Mouse (Mus musculus): Measurements from ENCODE around the gene Pard3. TPM values are rescaled to one million over a fixed set of nuclear protein-coding genes. Genes with fewer than 3 reads are reported as not detected.
A peak's percentile ranks its signal among the peaks of the same experiment; 100 is the strongest.

Gene Pard3
- 17.3 and 19.1 TPM in 2 replicates for polyA plus RNA-seq (2015; fragmentation: Nextera tagmentation; extraction: Ambion mirVana)

GRCm38 (mm10) chr8:127063551-127064360, at the start of gene Pard3:
Pard3 (plus strand) TSS chr8:127063893.
- under 1% methylated on average over 93 of the region's 98 CpGs for WGBS
- ATAC-seq = peak; percentile 97
- peaks cover 19% of the 10 kb centered on the region for H3K4me1 ChIP-seq (ENCODE audit: control insufficient read depth, insufficient read depth, low read length)

GRCm38 (mm10) chr8:127021830-127022229, 41.9 kb upstream of the Pard3 start:
- 67% methylated on average over 1 of the region's 1 CpGs for WGBS
- ATAC-seq = peak; percentile 74

More at GRCm38 (mm10) chr8:127063551-127064360, at the start of gene Pard3:
- no peaks in the 10 kb centered on the region for H3K36me3 ChIP-seq (ENCODE audit: control insufficient read depth, insufficient read depth, low read length)
- H3K9ac ChIP-seq (ENCODE audit: low read depth, low read length) = peak within 1 kb of the TSS; percentile 95
- no peaks in the 10 kb centered on the region for H3K27me3 ChIP-seq (replicated peaks; ENCODE audit: control insufficient read depth, insufficient read depth, low read length)
- H3K27ac ChIP-seq (ENCODE audit: low read length) = peak within 1 kb of the TSS; percentile 98
- peak within 1 kb of the TSS; percentile 71 for H3K4me2 ChIP-seq (ENCODE audit: low read depth, low read length)
- no peaks in the 10 kb centered on the region for H3K9me3 ChIP-seq (ENCODE audit: control insufficient read depth, low read length)
- H3K4me3 ChIP-seq (ENCODE audit: low read length) = peak within 1 kb of the TSS; percentile 85

GRCm38 (mm10) chr8:127025256-127025717, 38.4 kb upstream of the Pard3 start:
- Histone ChIP-seq H3K27ac (ENCODE audit: low read length) (no peak overlapping the region), H3K4me2 (ENCODE audit: low read depth, low read length) (peak overlapping the region; percentile 30; the same call in 1 of the 2 replicates)
- ATAC-seq = no peak

More at GRCm38 (mm10) chr8:127021830-127022229, 41.9 kb upstream of the Pard3 start:
- H3K27ac ChIP-seq (ENCODE audit: low read length) = no peak overlapping the region
- H3K4me3 ChIP-seq (ENCODE audit: low read length) = no peak overlapping the region
- H3K36me3 ChIP-seq (ENCODE audit: control insufficient read depth, insufficient read depth, low read length) = no peaks in the 10 kb centered on the region
- no peaks in the 10 kb centered on the region for H3K9me3 ChIP-seq (ENCODE audit: control insufficient read depth, low read length)
- no peak overlapping the region for H3K4me2 ChIP-seq (ENCODE audit: low read depth, low read length)
- no peak overlapping the region for H3K9ac ChIP-seq (ENCODE audit: low read depth, low read length)
- H3K27me3 ChIP-seq (replicated peaks; ENCODE audit: control insufficient read depth, insufficient read depth, low read length) = no peaks in the 10 kb centered on the region
- H3K4me1 ChIP-seq (ENCODE audit: control insufficient read depth, insufficient read depth, low read length) = peaks cover 4% of the 10 kb centered on the region; the same call in 1 of the 2 replicates

GRCm38 (mm10) chr8:127025775-127026174, 37.9 kb upstream of the Pard3 start:
- peaks cover 4% of the 10 kb centered on the region; the same call in 1 of the 2 replicates for H3K4me1 ChIP-seq (ENCODE audit: control insufficient read depth, insufficient read depth, low read length)
- H3K27me3 ChIP-seq (replicated peaks; ENCODE audit: control insufficient read depth, insufficient read depth, low read length) = no peaks in the 10 kb centered on the region
- no peaks in the 10 kb centered on the region for H3K9me3 ChIP-seq (ENCODE audit: control insufficient read depth, low read length)
- H3K27ac ChIP-seq (ENCODE audit: low read length) = no peak overlapping the region
- no peak overlapping the region for H3K4me3 ChIP-seq (ENCODE audit: low read length)
- WGBS = 45% methylated on average over 11 of the region's 11 CpGs
- H3K36me3 ChIP-seq (ENCODE audit: control insufficient read depth, insufficient read depth, low read length) = no peaks in the 10 kb centered on the region
- no peak overlapping the region for H3K9ac ChIP-seq (ENCODE audit: low read depth, low read length)
- H3K4me2 ChIP-seq (ENCODE audit: low read depth, low read length) = peak overlapping the region; percentile 30; the same call in 1 of the 2 replicates
- peak; percentile 67; the same call in 1 of the 2 replicates for ATAC-seq

More at GRCm38 (mm10) chr8:127025256-127025717, 38.4 kb upstream of the Pard3 start:
- H3K4me3 ChIP-seq (ENCODE audit: low read length) = no peak overlapping the region
- no peaks in the 10 kb centered on the region for H3K36me3 ChIP-seq (ENCODE audit: control insufficient read depth, insufficient read depth, low read length)
- H3K27me3 ChIP-seq (replicated peaks; ENCODE audit: control insufficient read depth, insufficient read depth, low read length) = no peaks in the 10 kb centered on the region
- no peak overlapping the region for H3K9ac ChIP-seq (ENCODE audit: low read depth, low read length)
- WGBS = 44% methylated on average over 11 of the region's 11 CpGs
- H3K4me1 ChIP-seq (ENCODE audit: control insufficient read depth, insufficient read depth, low read length) = peaks cover 4% of the 10 kb centered on the region; the same call in 1 of the 2 replicates
- H3K9me3 ChIP-seq (ENCODE audit: control insufficient read depth, low read length) = no peaks in the 10 kb centered on the region

GRCm38 (mm10) chr8:127031476-127031875, 32.2 kb upstream of the Pard3 start:
- H3K27ac ChIP-seq (ENCODE audit: low read length) = no peak overlapping the region
- H3K4me2 ChIP-seq (ENCODE audit: low read depth, low read length) = no peak overlapping the region
- no peak for ATAC-seq
- no peaks in the 10 kb centered on the region for H3K9me3 ChIP-seq (ENCODE audit: control insufficient read depth, low read length)
- 80% methylated on average over 5 of the region's 5 CpGs for WGBS
- no peak overlapping the region for H3K9ac ChIP-seq (ENCODE audit: low read depth, low read length)
- H3K27me3 ChIP-seq (replicated peaks; ENCODE audit: control insufficient read depth, insufficient read depth, low read length) = no peaks in the 10 kb centered on the region
- no peak overlapping the region for H3K4me3 ChIP-seq (ENCODE audit: low read length)
- no peaks in the 10 kb centered on the region for H3K4me1 ChIP-seq (ENCODE audit: control insufficient read depth, insufficient read depth, low read length)
- H3K36me3 ChIP-seq (ENCODE audit: control insufficient read depth, insufficient read depth, low read length) = no peaks in the 10 kb centered on the region

GRCm38 (mm10) chr8:127038928-127039327, 24.8 kb upstream of the Pard3 start:
- Histone ChIP-seq H3K9me3 (ENCODE audit: control insufficient read depth, low read length) (0 out of 2 replicates have a peak, but pooled peaks cover 3% of the 10 kb centered on the region), H3K4me1 (ENCODE audit: control insufficient read depth, insufficient read depth, low read length) (no peaks in the 10 kb centered on the region), H3K27me3 (replicated peaks; ENCODE audit: control insufficient read depth, insufficient read depth, low read length) (no peaks in the 10 kb centered on the region), H3K9ac (ENCODE audit: low read depth, low read length) (no peak overlapping the region), H3K4me2 (ENCODE audit: low read depth, low read length) (no peak overlapping the region), H3K4me3 (ENCODE audit: low read length) (no peak overlapping the region), H3K36me3 (ENCODE audit: control insufficient read depth, insufficient read depth, low read length) (no peaks in the 10 kb centered on the region), H3K27ac (ENCODE audit: low read length) (no peak overlapping the region)
- no peak for ATAC-seq
- 65% methylated on average over 4 of the region's 4 CpGs for WGBS

- Histone ChIP-seq H3K9me3 (ENCODE audit: control insufficient read depth, low read length) (no peaks in the 10 kb centered on the region), H3K9ac (ENCODE audit: low read depth, low read length) (no peak overlapping the region), H3K4me2 (ENCODE audit: low read depth, low read length) (no peak overlapping the region), H3K4me1 (ENCODE audit: control insufficient read depth, insufficient read depth, low read length) (no peaks in the 10 kb centered on the region), H3K27me3 (replicated peaks; ENCODE audit: control insufficient read depth, insufficient read depth, low read length) (no peaks in the 10 kb centered on the region), H3K27ac (ENCODE audit: low read length) (no peak overlapping the region), H3K4me3 (ENCODE audit: low read length) (no peak overlapping the region), H3K36me3 (ENCODE audit: control insufficient read depth, insufficient read depth, low read length) (no peaks in the 10 kb centered on the region)
- WGBS = 66% methylated on average over 5 of the region's 5 CpGs
- ATAC-seq = no peak
These were observed 13.7 kb upstream of the Pard3 start for GRCm38 (mm10) chr8:127049996-127050395.

GRCm38 (mm10) chr8:127052132-127052531, 11.6 kb upstream of the Pard3 start:
- WGBS = 73% methylated on average over 10 of the region's 10 CpGs
- H3K27me3 ChIP-seq (replicated peaks; ENCODE audit: control insufficient read depth, insufficient read depth, low read length) = no peaks in the 10 kb centered on the region
- no peaks in the 10 kb centered on the region for H3K36me3 ChIP-seq (ENCODE audit: control insufficient read depth, insufficient read depth, low read length)
- H3K4me1 ChIP-seq (ENCODE audit: control insufficient read depth, insufficient read depth, low read length) = no peaks in the 10 kb centered on the region
- H3K9ac ChIP-seq (ENCODE audit: low read depth, low read length) = no peak overlapping the region
- H3K9me3 ChIP-seq (ENCODE audit: control insufficient read depth, low read length) = no peaks in the 10 kb centered on the region
- H3K4me3 ChIP-seq (ENCODE audit: low read length) = no peak overlapping the region
- H3K27ac ChIP-seq (ENCODE audit: low read length) = no peak overlapping the region
- H3K4me2 ChIP-seq (ENCODE audit: low read depth, low read length) = no peak overlapping the region
- ATAC-seq = no peak

- WGBS = 43% methylated on average over 4 of the region's 4 CpGs
These were observed 8.6 kb upstream of the Pard3 start for GRCm38 (mm10) chr8:127055081-127055480.

More at GRCm38 (mm10) chr8:127055081-127055480, 8.6 kb upstream of the Pard3 start:
- H3K27me3 ChIP-seq (replicated peaks; ENCODE audit: control insufficient read depth, insufficient read depth, low read length) = no peaks in the 10 kb centered on the region
- H3K27ac ChIP-seq (ENCODE audit: low read length) = no peak overlapping the region
- H3K4me3 ChIP-seq (ENCODE audit: low read length) = no peak overlapping the region
- no peaks in the 10 kb centered on the region for H3K4me1 ChIP-seq (ENCODE audit: control insufficient read depth, insufficient read depth, low read length)
- no peaks in the 10 kb centered on the region for H3K9me3 ChIP-seq (ENCODE audit: control insufficient read depth, low read length)
- no peak for ATAC-seq
- H3K9ac ChIP-seq (ENCODE audit: low read depth, low read length) = no peak overlapping the region
- H3K4me2 ChIP-seq (ENCODE audit: low read depth, low read length) = no peak overlapping the region
- H3K36me3 ChIP-seq (ENCODE audit: control insufficient read depth, insufficient read depth, low read length) = no peaks in the 10 kb centered on the region

Data from intestine, embryonic 16.5 days (tissue).